Mouse (Mus musculus) adrenal gland, postnatal 36 days (tissue): ENCODE measurements around the gene Wdr78. TPM values are rescaled to one million over a fixed set of nuclear protein-coding genes. Genes with fewer than 3 reads are reported as not detected.

Experiments
- total RNA-seq, 2 experiments: library from RNA; stranded (reverse); gene quantifications; 2 replicates each; pipeline ENCODE4 v1.2.3; 2021

Wdr78 gene
- total RNA-seq, 2 experiments from 2014 or later, result 4.0 to 6.9 TPM

Other genes starting within 250 kb of the Wdr78 start
- gene Tctex1d1, start 135.9 kb downstream of the Wdr78 start, total RNA-seq, result not detected
- gene Insl5, start 87.7 kb downstream of the Wdr78 start, total RNA-seq, result not detected
- 10 to 100 TPM; 57.0 to 59.2 TPM for gene Mier1, start 165 bp downstream of the Wdr78 start, total RNA-seq
- 10 to 100 TPM; 16.0 to 17.0 TPM for gene Slc35d1, start 100.6 kb upstream of the Wdr78 start, total RNA-seq
- not detected for gene 4921539E11Rik, start 176.3 kb upstream of the Wdr78 start, total RNA-seq
- 10 to 100 TPM; 21.5 to 23.0 TPM for gene Oma1, start 199.3 kb upstream of the Wdr78 start, total RNA-seq